ENCODE assay signal across 9 mouse cellular contexts in genomic region chrX:58620403-58620802, GRCm38 (mm10).
DNase-seq lines count a peak whose midpoint lies in the region; ATAC-seq lines count a peak whose summit lies in the region.
"Had no signal": no experiment of that assay in that cellular context is flagged by ENCODE, and none has a peak within 500 bp of the region (broad histone marks: within the 10 kb centered on the region; RNA-seq: fewer than 3 reads in every experiment).

No protein-coding gene starts in this region.

- H3K4me1 ChIP-seq in forebrain, embryonic 16.5 days (replicated peaks; ENCODE audit: control insufficient read depth, insufficient read depth, low read length), result no peaks in the 10 kb centered on the region
- H3K4me1 ChIP-seq: megakaryocyte, embryonic 14.5 days had no signal

- WGBS in forebrain, embryonic 16.5 days, result 57% methylated on average over 2 of the region's 2 CpGs

- peak; percentile 24 for DNase-seq in adrenal gland, postnatal 14 days
- DNase-seq in adrenal gland, adult 8-10 months, result no peak
- peak; percentile 9 for DNase-seq in lung, postnatal 36 days
- DNase-seq in lung, postnatal 25 days (ENCODE audit: low spot score), result no peak
- peak; percentile 9 to 18 for DNase-seq in layer of hippocampus, postnatal 36 days
- peak; percentile 20 for DNase-seq in right cerebral cortex, adult 18-20 months
- DNase-seq in spleen, postnatal 14 days (ENCODE audit: low spot score in 2 of 2), result no peak

- no peaks in the 10 kb centered on the region for H3K9me3 ChIP-seq in forebrain, embryonic 16.5 days (ENCODE audit: control insufficient read depth, low read length)
- H3K9me3 ChIP-seq: megakaryocyte, embryonic 14.5 days had no signal

- H3K27ac ChIP-seq in forebrain, embryonic 16.5 days (ENCODE audit: low read length), result no peak overlapping the region

- peak; percentile 75 for ATAC-seq in forebrain, embryonic 16.5 days

- no peak overlapping the region for H3K9ac ChIP-seq in forebrain, embryonic 16.5 days (replicated peaks; ENCODE audit: low read depth, low read length)

- no peak overlapping the region for H3K4me3 ChIP-seq in forebrain, embryonic 16.5 days (replicated peaks; ENCODE audit: low read length)
- H3K4me3 ChIP-seq: megakaryocyte, embryonic 14.5 days had no signal

- H3K27me3 ChIP-seq in forebrain, embryonic 16.5 days (replicated peaks; ENCODE audit: control insufficient read depth, insufficient read depth, low read length), result no peaks in the 10 kb centered on the region
- H3K27me3 ChIP-seq: megakaryocyte, embryonic 14.5 days had no signal

- no peaks in the 10 kb centered on the region for H3K36me3 ChIP-seq in forebrain, embryonic 16.5 days (ENCODE audit: control insufficient read depth, insufficient read depth)

- H3K4me2 ChIP-seq in forebrain, embryonic 16.5 days (ENCODE audit: low read length), result no peak overlapping the region

Comparison
In these comparisons a context has a peak if more than half of its experiments do, and no peak if none do; other contexts are left out.
1. DNase-seq: peak in adrenal gland, postnatal 14 days (single experiment), lung, postnatal 36 days (single experiment), layer of hippocampus, postnatal 36 days (2 of 2) and right cerebral cortex, adult 18-20 months (single experiment); none in adrenal gland, adult 8-10 months (single experiment), lung, postnatal 25 days (single experiment) and spleen, postnatal 14 days (0 of 2).